Mouse (Mus musculus): Measurements from ENCODE around the gene Peak1.
"Not testable (repeated sequence)": the region's sequence is repeated elsewhere in the genome, so short reads cannot be mapped to it uniquely, and the experiment has no call there.

Peak1 gene

DNA sequence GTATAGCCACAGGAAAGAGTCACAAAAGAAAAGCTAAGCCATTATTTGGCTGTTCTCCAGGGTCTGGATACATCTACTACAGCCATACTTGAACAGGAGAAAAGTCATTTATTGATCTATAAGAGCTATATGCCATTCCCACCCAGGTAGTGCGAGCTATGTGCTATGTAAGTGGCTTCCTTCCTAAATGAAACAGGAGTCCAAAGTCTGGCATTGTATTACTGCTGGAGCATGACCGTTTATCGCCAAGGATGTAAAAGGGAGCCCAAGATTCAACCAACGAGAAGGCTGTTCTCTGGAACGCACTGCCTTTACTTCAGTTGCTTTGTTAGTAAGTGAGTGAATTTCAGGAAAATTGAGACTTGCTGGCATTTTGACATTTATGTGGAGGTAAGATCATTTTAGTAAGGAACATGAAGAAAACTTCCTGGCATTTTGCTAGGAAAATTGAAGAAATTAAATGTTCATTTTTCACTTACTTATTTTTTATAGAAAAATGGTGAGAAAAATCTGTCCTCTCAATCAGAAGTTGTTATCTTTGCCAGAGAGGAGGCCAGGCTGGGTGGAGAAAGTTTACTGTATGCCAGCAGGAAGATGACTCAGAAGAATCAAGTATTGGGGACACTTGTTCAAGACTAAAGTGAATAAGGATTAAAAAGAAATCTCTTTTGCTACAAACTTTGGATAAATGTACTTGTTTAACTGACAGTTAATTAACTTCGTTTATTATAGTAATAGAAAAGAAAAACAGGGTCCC is 162.0 kb downstream of the Peak1 start:
- no peak for DNase-seq (ENCODE audit: low read depth, low spot score)

DNA sequence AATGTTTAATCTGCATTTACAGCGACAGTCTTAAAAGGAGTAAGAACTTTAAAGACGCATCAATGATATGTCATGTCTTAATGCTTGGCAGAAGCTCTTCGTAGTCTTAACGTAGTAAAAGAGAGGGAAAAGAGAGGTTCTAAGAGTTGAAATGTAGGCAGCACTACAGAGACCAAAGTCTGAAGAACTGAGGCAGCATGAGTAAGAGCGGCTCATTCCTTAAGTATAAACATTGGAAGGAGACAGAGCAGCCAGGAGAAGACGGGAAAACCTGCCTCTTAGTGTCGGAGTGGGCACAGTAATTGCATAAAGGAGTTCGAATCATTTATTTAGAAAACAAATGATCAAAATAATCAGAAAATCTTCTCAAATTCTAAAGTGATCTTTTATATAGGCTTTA is 173.5 kb downstream of the Peak1 start:
- no peak for DNase-seq (ENCODE audit: low read depth, low spot score)

DNA sequence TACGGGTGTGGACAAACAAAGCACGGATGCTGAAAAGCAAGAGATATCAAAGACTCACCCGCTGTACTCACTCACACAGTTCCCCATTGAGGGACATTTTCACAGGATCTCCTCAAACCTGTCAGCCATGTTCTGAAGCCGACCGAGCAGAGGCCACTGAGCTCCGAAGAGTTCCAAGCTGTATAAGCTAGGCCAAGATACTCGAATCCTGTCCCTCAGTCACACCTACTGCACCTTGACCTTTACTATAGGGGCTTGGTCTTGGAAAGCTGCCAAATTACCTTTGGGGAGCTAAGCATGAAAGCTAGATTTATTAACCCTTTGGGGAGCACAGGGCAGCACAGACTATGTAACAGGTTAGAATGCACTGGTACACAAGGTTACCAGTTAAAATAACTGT is 174.0 kb downstream of the Peak1 start:
- no peak for DNase-seq (ENCODE audit: low read depth, low spot score)

DNA sequence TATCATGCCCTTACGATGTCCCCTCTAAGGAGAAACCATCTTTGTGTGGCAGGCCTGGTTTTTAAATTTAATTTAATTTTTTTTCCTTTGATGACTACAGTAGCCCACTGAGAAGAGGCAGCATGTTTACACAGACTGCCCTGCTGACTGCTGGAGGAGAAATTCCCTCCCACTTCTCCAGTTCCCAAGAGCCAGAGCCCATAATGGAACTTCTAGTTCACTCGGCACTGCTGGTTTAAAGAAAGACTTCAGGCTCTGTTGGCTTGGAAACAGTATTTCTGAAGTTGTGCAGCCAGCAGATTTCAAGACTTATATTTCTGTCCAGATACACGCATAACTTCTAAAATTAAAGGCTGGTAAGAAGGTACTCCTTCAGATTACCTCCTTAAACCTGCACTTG is 175.2 kb downstream of the Peak1 start:
- no peak for DNase-seq (ENCODE audit: low read depth, low spot score)

DNA sequence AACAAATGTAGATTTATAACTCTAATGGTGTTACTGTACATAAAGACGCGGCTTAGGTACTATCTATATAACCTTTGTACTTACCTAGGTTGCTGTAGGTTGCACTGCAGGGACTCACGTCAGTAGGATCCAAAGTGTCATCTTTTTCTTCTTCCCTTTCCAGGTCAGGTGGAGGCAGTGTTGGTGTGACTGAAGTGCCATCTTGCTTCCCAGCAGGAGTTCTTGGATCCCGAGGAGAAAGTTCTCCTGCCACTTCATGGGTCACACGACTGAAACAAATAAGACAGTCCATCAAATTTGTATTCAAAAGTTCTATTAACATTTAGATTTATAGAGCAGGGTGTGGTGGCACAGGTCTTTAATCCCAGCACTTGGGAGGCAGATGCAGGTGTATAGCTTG is 176.8 kb downstream of the Peak1 start:
- no peak for DNase-seq (ENCODE audit: low read depth, low spot score)

DNA sequence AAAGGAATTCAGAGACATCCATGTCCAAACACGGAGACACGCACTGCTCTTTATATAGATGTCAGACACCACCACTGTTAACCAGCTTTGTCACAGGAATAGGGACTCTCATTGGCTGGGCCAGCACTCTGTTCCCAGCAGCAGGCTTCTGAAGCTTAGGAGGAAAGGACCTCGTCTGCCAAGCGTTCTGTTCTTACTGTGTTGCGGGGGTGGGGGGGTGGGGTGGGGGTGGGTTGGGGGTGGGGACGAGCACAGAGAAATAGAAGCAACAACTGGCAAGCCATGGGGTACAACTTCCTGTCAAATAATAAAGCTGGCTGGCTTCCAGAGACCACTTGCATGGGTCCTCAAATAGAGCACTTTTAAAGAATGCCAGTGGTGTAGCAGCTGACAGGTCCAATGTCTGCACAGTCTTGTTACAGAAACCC is 182.0 kb downstream of the Peak1 start:
- no peak for DNase-seq (ENCODE audit: low read depth, low spot score)

DNA sequence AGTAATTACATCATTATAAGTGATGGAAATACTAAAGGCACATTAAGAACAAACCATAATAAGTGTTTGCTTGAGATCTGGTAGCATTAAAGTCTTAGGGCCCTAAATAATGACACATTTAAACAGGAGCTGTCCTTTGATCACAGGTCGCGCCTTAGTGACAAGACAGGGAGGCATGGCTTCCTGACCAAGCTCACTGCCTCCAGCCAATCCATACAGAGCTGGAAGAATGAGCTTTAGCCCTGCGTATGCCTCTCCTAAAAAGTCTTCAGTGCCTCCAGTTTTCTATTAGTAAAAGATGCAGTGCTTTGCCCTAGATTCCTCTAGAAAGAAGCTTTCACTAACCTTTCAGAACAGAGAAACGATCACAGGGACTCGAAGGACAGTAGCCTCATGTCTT is 182.6 kb downstream of the Peak1 start:
- no peak for DNase-seq (ENCODE audit: low read depth, low spot score)

DNA sequence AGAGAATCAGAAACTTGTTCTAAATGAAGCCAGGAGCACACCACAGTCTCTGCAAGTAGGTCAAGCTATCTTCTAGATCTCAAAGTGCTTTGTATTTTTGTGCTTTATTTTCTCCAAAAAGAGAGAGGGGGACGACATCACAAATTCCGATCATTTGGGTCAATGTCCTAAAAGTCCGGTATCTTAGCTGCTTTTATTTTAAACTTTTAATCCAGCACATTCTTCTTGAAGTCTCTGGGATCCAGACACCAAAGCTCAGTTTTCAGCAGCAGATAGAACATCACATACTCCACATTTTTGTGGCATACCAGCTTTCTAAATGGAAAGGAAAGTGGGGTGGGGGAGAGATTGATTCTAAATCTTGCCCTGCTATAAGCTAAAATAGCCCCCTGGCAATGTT is 183.3 kb downstream of the Peak1 start:
- DNase-seq (ENCODE audit: low read depth, low spot score), result no peak

DNA sequence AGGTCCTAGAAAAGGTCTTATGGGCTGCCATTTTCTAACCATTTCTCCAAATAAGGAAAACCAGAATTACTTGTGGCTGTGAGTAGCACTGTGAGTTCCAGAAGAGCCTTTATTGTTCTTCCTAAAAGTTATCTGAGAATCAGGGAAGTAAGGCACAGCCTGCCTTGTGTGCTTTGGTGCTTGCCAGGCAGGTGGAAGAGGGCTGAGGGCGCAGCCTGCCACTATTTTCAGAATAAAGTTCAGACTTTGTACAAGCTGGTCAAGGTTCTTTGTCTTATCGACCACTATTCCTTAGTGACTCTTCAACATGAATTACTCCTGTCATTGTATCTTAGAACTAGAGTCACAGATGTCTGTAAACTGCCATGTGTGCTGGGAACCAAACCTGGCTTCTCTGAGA is 184.6 kb downstream of the Peak1 start:
- DNase-seq (ENCODE audit: low read depth, low spot score), result no peak

DNA sequence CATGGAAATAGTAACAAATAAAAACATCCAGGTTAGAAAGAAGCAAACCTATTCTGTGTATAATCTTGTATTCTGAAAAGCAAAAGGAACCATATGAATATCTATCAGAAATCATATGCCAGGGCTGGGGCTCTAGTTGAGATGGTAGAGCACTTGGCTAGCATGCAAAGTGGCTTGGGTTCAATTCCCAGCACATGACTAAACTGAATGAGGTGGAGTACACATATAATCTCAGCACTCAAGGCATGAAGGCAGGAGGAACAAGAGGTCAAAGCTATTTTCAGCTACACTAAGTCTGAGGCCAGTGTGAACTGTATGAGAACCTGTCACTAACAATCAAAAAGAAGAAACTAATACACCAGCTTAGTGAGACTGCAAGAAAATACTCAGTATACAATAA is 187.0 kb downstream of the Peak1 start:
- no peak for DNase-seq (ENCODE audit: low read depth, low spot score)

DNA sequence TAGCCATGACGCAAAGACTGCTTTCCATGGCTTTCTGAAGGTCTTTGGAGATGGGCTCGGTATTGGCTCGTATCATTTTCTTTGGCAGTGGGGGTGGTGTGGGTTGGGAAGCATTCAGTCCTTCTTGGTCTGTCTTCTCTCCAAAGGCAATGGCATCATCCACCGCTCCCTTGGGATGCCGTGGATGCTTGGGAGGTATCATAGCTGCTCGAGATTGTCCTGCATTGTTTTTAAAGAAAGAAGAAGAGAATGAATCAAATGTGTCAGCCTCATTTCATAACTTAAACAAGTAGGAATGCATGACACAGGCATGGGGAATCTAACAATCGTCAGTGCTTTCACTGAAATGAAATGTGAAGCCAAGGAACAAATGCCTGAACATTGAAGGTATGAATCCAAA is 190.2 kb downstream of the Peak1 start:
- DNase-seq (ENCODE audit: low read depth, low spot score), result no peak

DNA sequence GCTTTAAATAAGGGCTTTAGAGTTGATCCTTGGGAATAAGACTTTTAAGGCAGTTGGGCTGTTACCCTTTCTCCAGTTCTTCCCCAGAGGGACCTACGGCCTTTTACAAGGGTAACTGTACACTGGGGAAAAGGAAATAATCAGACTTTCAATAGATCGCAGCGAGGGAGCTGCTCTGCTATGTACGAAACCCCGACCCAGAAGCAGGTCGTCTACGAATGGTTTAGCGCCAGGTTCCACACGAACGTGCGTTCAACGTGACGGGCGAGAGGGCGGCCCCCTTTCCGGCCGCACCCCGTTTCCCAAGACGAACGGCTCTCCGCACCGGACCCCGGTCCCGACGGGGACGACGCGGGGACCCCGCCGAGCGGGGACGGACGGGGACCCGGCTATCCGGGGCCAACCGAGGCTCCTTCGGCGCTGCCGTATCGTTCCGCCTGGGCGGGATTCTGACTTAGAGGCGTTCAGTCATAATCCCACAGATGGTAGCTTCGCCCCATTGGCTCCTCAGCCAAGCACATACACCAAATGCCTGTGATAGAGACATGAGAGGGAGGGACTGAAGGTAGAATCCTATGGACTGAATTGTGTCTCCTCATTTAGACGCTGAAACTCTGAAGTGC is 194.3 kb downstream of the Peak1 start:
- not testable (repeated sequence) for DNase-seq (ENCODE audit: low read depth, low spot score)

DNA sequence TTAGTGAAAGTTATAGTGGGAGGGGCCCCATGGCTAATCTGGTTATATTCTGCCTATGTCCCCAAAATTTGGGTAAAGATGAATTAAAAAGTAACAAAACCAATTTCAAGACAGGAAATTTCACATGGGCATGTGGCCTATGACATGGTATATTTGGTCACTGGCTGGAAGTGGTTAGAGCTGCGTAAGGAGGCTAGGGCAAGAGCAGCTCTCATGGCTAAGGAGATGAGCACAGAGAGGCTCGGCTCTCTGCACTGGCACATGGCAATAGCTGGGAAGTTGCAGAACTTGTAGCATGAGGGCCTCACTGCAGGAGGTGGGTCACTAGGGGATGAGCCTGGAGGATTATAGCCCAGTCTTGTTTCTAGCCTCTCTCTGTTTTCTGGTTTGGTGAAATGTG is 199.0 kb downstream of the Peak1 start:
- DNase-seq (ENCODE audit: low read depth, low spot score), result no peak

DNA sequence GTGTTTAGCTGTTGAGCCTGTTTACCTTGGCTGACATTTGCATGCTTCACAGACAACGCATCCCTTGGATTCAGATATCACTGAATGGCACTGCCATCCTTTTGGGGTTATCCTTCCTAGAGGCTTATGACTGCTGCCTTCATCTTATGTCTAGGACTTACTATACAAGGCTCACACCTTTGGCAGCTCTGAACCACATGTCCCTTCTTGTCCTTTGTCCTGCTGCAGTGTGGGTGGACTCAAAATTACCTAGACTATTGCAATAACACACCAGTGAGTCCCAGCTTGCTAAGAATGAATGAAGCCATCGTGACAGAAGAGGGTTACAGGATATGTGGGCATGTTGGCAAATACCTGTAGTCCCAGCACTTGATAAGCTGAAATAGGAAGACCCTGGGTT is 199.8 kb downstream of the Peak1 start:
- DNase-seq (ENCODE audit: low read depth, low spot score), result no peak

DNA sequence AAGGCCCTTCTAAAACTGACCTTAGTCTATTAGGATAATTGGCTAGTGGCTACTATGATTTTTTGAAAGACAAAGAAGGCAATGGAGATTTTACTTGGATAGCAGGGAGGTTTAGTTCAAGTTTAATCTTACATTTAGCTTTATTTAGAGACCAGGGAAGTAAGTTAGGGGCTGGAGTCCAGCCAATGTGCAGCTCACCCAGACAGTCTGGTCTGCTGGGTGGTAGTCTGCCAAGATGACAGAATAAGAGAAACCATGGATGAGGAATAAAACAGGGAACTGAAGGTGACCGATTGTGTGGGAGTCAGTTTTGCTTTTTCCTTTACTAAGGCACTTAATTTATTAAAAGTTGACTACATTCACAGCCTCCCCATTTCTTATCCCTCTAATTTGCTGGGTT is 200.5 kb downstream of the Peak1 start:
- DNase-seq (ENCODE audit: low read depth, low spot score), result no peak

DNA sequence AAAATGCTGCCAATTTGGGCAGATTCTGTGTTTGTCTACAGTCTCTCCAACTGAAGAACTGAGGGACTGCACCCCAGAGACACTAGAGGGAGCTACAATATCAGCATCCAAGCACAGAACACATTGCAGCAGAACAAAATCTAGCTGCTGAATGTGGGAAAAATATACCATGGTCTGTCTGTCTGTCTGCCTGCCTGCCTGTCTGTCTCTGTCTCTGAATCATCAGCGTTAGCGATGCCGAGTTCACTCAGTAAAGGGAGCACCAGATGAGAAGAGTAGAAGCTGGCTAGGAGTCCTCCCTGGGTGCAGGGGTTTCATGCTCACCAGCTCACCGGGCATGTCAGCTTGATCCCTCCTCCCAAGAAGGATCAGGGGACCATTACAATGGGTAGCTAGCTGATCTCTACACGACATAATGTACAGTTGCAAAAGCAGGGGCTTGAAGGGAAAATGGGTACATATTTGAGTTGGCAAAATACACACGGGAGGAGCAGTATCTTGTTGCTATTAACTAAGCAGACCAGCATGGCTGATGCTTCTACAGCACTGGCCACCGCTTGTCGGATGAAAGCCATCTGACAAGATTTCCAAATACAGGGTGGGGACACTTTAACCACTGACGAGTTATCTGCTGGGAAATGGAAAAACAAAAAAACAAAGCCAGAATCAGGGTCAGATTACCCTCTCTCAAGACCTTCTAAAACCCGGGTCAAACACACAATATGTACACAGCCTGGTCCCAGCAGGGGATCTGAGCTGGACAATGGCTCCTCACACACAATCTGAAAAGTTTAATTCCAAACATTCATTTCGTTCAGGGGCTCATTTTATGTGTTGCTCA is 204.2 kb downstream of the Peak1 start:
- DNase-seq (ENCODE audit: low read depth, low spot score), result peak; percentile 53

DNA sequence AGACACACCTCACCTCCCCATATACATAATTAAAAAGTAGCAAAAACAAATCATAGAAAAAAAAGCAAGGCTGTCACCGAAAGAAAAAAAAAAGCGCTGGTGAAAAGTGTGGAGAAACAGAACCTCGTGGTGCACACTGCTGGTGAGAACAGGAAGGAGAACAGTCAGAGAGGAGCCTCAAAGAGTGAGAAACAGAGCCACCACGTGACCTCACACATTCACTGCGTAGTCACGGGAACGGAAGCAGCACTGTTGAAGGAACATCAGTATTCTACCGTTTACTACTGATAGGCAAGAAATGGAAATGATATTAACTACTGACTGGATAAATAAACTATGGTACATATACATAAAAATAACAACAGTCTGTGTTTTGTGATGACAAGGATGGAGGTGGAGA is 209.1 kb downstream of the Peak1 start:
- no peak for DNase-seq (ENCODE audit: low read depth, low spot score)

DNA sequence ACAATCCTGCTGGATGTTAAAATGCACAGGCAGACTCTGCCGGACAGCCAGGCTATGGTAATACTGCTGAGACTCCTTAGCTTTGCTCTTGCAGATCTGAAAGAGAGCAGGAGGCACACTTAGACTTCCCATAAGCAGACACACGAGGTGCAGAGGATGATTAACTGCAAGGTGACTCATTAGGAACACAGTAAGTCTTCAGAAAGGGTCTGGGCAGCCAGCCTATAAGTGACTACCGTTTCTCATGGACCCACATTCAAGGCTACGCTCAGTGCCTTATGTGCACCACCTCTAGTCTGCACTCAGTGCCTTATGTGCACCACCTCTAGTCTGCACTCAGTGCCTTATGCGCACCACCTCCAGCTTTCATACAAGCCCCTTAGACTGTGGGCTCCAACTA is 210.4 kb downstream of the Peak1 start:
- no peak for DNase-seq (ENCODE audit: low read depth, low spot score)

DNA sequence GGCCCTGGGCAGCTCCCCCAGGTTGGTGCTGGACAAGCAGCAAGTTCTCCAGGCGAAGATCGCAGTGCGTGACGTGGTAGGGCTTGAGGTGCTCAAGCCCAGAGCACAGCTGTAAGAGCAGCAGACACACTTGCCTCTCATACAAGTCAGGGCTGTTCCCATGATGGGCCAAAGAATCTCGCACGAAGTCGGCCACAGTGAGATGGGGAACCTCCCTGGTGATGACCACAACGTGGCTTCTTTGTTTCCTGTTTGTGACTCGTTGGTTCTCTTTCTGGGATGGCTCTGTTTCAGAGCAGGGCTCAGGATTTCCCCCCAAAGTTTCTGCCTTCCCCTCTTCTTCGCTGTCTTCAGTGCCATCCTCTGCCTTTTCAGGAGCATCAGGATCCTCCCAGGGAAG is 210.8 kb downstream of the Peak1 start:
- DNase-seq (ENCODE audit: low read depth, low spot score), result no peak

DNA sequence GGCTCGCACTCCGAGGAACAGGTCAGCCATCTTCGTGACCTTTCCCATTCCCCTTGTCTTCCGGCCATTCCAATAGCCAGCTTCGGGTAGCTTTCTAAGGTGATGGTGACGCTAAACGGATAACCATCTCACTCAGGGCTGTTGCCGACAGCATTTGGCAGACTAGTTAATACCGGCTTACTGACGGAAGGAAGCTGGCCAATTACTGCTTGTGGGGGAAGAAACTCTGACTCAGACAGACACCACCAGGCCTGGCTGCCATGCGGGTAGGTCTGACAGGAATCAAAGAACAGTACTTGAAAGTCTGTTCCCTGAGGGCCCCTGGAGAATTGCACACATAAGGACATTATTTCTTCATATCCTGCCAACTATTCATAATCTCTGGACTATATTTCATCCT is 212.5 kb downstream of the Peak1 start:
- no peak for DNase-seq (ENCODE audit: low read depth, low spot score)

DNA sequence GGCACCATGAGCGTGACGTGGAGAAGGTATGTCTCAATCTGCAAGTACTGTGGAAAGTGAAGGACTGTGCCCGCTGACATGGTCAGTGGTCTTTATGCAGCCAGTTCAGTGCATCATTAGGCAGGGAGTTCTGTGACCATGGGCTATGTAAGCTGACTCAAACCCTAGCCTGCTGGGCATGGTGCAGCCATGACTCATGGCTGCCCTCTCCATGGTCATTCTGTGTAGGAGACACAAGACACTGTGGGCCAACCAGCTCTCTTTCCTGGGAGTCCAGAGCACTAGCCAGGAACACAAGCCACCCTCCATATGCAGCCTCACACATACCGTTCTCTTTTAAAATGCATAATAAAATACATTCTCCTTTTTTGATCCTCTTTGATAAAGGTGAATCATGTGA is 213.6 kb downstream of the Peak1 start:
- DNase-seq (ENCODE audit: low read depth, low spot score), result no peak

DNA sequence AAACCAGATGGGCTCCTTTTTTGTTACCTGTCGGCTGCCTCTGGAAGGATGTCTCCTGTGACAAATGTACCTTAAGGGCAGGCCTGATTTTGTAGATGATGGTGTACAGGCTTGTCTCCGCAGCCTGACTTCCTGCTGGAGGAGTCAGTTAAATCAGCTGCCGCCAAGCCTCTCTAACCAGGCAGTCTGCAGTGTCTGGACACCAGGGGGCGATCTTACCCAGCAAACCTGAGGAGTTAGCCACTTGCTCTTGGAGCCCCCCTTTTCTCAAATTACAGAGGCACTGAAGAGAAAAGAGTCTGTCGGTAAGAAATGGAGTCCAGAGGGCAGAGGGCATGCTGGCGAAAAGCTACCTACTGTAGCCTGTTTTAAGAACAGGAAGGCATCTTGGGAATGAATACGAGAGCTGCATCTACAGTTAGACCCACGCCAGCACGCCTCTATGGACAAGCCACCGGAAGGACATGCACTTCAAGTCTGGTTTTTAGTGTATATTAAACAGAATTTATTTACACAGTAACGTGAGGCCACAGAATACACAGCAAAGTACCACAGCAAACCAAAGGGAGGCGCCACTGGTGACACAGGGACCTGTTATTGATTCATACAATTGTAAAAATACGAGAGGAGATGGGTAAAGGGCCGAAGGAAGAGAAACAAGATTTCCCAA is 217.1 kb downstream of the Peak1 start:
- DNase-seq (ENCODE audit: low read depth, low spot score), result peak; percentile 81

Data from A20 (cell line).